Mouse (Mus musculus): ENCODE data around the gene Creb3. TPM values are rescaled to one million over a fixed set of nuclear protein-coding genes. Genes with fewer than 3 reads are reported as not detected.

The Creb3 gene
- 61.7 and 62.9 TPM in 2 replicates for polyA plus RNA-seq (2021; fragmentation: Nextera tagmentation)
- long read RNA-seq, experiment 1, transcript Creb3-201 (9 exons, 1,884 nt), result major isoform, 112 of 133 reads
- long read RNA-seq, experiment 1, partial matches to known transcripts, result 13 of 133 reads
- long read RNA-seq, experiment 1, other reads (novel, unspliced or antisense), result 7 of 133 reads
- long read RNA-seq, experiment 2, transcript Creb3-201 (9 exons, 1,884 nt), result major isoform, 282 of 305 reads
- long read RNA-seq, experiment 2, partial matches to known transcripts, result 1 of 305 reads
- long read RNA-seq, experiment 2, other reads (novel, unspliced or antisense), result 21 of 305 reads

GRCm38 (mm10) chr4:43561997-43562768, at the start of gene Creb3, which contains the start of gene Tln1:
TSS of gene Creb3 (plus strand) at chr4:43562332.
TSS of gene Tln1 (minus strand) at chr4:43562691.

GRCm38 (mm10) chr4:43578376-43579204, 16.5 kb downstream of the Creb3 start, which contains the start of the genes Rgp1 and Gba2:
TSS of gene Rgp1 (plus strand) at chr4:43578715.
TSS of gene Gba2 (minus strand) at chr4:43578873.

GRCm38 (mm10) chr4:43584444-43585416, 22.6 kb downstream of the Creb3 start, which contains the start of gene Msmp:
TSS of gene Msmp (minus strand) at chr4:43584494.

Other genes with a start within 250 kb of the Creb3 start
- 52.0 and 78.4 TPM in 2 replicates for gene Rusc2, start 180.4 kb upstream of the Creb3 start, polyA plus RNA-seq (2021; fragmentation: Nextera tagmentation)
- gene Fam166b, start 133.2 kb upstream of the Creb3 start, polyA plus RNA-seq (2021; fragmentation: Nextera tagmentation), result 0.79 and 2.1 TPM in 2 replicates
- gene Tesk1, start 120.4 kb upstream of the Creb3 start, polyA plus RNA-seq (2021; fragmentation: Nextera tagmentation), result 6.8 and 9.2 TPM in 2 replicates
- gene Cd72, start 107.7 kb upstream of the Creb3 start, polyA plus RNA-seq (2021; fragmentation: Nextera tagmentation), result 3.8 and 5.5 TPM in 2 replicates
- not detected in 2 replicates for gene Sit1, start 78.6 kb upstream of the Creb3 start, polyA plus RNA-seq (2021; fragmentation: Nextera tagmentation)
- gene Ccdc107, start 69.4 kb upstream of the Creb3 start, polyA plus RNA-seq (2021; fragmentation: Nextera tagmentation), result 85.4 and 101 TPM in 2 replicates
- gene Arhgef39, start 62.6 kb upstream of the Creb3 start, polyA plus RNA-seq (2021; fragmentation: Nextera tagmentation), result 0.38 and 1.2 TPM in 2 replicates
- 0.44 and 0.94 TPM in 2 replicates for gene Car9, start 55.4 kb upstream of the Creb3 start, polyA plus RNA-seq (2021; fragmentation: Nextera tagmentation)
- gene Tpm2, start 38.6 kb upstream of the Creb3 start, polyA plus RNA-seq (2021; fragmentation: Nextera tagmentation), result 2.9 and 4.0 TPM in 2 replicates
- gene Tln1, start 359 bp downstream of the Creb3 start, polyA plus RNA-seq (2021; fragmentation: Nextera tagmentation), result 46.0 and 49.4 TPM in 2 replicates
- 25.7 and 34.6 TPM in 2 replicates for gene Rgp1, start 16.4 kb downstream of the Creb3 start, polyA plus RNA-seq (2021; fragmentation: Nextera tagmentation)
- 22.4 and 27.0 TPM in 2 replicates for gene Gba2, start 16.5 kb downstream of the Creb3 start, polyA plus RNA-seq (2021; fragmentation: Nextera tagmentation)
- gene Msmp, start 22.2 kb downstream of the Creb3 start, polyA plus RNA-seq (2021; fragmentation: Nextera tagmentation), result 0.24 TPM in 1 of 2 replicates, not detected in the other
- gene Npr2, start 69.6 kb downstream of the Creb3 start, polyA plus RNA-seq (2021; fragmentation: Nextera tagmentation), result 5.0 and 6.5 TPM in 2 replicates
- gene Spag8, start 91.3 kb downstream of the Creb3 start, polyA plus RNA-seq (2021; fragmentation: Nextera tagmentation), result 3.8 and 4.6 TPM in 2 replicates
- gene Hint2, start 94.1 kb downstream of the Creb3 start, polyA plus RNA-seq (2021; fragmentation: Nextera tagmentation), result 161 and 201 TPM in 2 replicates
- gene Tmem8b, start 106.6 kb downstream of the Creb3 start, polyA plus RNA-seq (2021; fragmentation: Nextera tagmentation), result 7.0 and 7.9 TPM in 2 replicates
- gene Fam221b, start 106.8 kb downstream of the Creb3 start, polyA plus RNA-seq (2021; fragmentation: Nextera tagmentation), result 1.2 TPM in 2 replicates
- gene Olfr70, start 138.5 kb downstream of the Creb3 start, polyA plus RNA-seq (2021; fragmentation: Nextera tagmentation), result not detected in 2 replicates
- gene Olfr71, start 147.9 kb downstream of the Creb3 start, polyA plus RNA-seq (2021; fragmentation: Nextera tagmentation), result not detected in 2 replicates
- 0.69 and 0.87 TPM in 2 replicates for gene Hrct1, start 164.9 kb downstream of the Creb3 start, polyA plus RNA-seq (2021; fragmentation: Nextera tagmentation)
- 0.21 and 0.24 TPM in 2 replicates for gene Spaar, start 167.7 kb downstream of the Creb3 start, polyA plus RNA-seq (2021; fragmentation: Nextera tagmentation)
- gene Olfr159, start 208.7 kb downstream of the Creb3 start, polyA plus RNA-seq (2021; fragmentation: Nextera tagmentation), result not detected in 2 replicates